Mouse (Mus musculus): ENCODE data around the gene Spryd7. TPM values are rescaled to one million over a fixed set of nuclear protein-coding genes. Genes with fewer than 3 reads are reported as not detected.

Spryd7 gene
- total RNA-seq, 2 experiments from 2014 or later = 11.9 to 12.0 TPM

DNA sequence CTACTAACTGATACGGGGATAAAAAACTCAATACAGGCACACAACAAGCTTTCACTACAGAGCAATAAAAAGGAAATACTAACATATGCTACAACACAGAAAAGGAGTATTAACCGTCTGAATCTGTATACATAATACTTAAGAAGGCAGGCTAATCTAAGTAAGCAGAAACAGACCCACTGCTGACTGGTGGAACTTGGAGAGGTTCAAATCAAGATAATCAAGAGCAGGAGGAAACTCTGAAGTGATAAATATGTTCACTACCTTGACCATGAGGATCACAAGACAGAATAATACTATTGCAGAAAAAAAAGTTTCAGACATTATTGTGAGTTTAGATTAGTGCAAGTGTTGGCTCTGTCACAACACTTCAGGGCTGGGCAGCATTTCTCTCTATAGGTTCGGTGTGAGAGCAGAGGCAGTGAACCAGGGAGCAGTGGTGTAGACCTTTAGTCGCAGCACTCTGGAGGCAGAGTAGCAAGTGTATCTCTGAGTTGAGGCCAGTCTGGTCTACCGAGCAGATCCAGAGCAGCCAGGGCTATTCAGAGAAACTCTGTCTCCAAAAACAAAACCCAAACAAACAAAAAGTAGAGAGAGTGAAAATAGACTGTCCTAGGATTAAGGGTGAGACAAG lies 19.9 kb downstream of the Spryd7 start:
- peak; percentile 29; the same call in 1 of the 2 replicates for ATAC-seq (replicated peaks; ENCODE audit: poor library complexity)

DNA sequence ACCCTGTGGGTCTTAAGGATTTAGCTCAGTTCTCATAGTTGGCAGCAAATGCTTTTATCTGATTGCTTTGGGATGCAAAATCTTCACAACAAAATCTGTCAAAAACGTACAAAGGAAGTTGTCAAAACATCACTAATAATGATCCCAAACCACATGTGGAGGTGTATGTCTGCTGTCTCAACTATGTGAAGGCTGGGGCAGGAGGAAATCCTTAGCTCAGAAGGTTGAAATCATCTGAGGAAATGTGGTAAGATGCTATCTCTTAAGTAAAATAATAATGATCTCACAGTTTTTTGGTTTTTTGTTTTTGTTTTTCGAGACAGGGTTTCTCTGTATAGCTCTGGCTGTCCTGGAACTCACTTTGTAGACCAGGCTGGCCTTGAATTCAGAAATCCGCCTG lies 20.9 kb downstream of the Spryd7 start:
- no peak for ATAC-seq (replicated peaks; ENCODE audit: poor library complexity)

DNA sequence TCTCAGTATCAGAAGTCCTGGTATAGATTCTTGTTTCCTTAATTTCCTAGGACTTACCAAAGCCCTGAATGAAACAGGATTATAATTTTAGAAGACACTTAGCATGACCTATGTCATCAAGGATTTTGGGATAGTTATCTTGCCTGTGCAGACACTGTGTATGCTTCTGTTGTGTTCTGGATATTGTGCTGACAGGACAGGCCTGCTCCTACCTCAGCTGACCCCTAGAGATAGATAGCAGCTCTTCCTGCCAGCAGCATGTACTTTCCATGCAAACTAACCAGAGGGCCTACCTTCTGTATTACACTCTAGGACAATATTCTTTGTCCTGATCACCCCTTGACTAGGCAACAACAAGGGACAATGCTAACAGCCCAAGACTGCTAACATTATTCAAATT lies 25.7 kb downstream of the Spryd7 start:
- peak; percentile 47; the same call in 1 of the 2 replicates for ATAC-seq (replicated peaks; ENCODE audit: poor library complexity)

DNA sequence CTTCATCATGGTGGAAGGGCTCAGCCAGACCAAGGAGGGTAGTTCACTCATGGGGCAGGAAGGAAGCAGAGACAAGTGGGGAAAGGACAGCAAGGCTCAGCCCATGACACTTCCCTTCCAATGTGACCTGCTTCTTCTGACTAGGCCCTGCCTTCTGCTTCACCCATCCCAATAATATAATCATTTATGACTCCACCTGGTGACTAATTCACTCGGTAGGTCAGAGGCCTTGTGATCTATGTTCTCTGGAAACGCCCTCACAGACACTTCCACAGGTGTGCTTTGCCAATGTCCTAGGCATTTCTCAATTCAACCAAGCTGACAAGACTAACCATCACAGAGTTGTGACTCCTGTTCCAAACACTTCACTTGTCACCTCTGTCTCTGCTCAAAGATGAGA lies 26.3 kb downstream of the Spryd7 start:
- ATAC-seq (replicated peaks; ENCODE audit: poor library complexity) = no peak

DNA sequence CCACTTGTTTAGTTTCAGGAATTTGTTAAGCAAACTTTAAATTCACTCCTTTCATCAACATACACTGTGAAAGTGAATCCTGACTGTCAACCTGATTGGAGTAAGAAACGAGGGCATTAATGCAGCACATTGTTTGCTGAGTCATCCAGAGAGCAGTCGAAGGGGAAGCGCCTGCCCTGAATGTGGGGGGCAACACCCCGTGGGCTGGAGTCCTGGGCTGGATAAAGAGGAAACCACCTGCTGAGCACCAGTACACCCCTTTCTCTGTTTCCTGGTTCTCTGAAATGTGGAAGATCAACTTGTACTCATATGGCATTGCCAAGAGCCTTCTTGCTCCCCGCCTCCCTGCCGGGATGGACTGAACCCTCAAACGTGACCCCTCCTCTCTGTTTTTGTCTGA lies 27.2 kb downstream of the Spryd7 start:
- ATAC-seq (replicated peaks; ENCODE audit: poor library complexity) = peak; percentile 99

DNA sequence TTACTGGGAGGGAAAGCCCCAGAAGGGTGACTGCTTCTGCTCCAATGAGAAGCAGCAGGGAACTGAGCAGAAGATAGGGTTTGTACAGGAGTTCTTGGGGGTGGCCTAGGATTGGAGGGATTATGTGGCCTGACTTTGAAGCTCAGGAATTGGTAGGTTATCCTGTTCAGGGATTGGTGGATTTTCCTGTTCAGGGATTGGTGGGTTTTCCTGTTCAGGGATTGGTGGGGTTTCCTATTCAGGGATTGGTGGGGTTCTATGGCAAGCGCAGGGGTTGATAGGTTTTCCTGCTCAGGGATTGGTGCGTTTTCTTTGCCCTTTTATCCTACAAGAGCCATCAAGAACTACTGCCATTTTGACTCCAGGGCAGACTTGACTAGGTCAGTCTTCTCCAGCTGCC lies 30.7 kb downstream of the Spryd7 start:
- ATAC-seq (replicated peaks; ENCODE audit: poor library complexity) = no peak

DNA sequence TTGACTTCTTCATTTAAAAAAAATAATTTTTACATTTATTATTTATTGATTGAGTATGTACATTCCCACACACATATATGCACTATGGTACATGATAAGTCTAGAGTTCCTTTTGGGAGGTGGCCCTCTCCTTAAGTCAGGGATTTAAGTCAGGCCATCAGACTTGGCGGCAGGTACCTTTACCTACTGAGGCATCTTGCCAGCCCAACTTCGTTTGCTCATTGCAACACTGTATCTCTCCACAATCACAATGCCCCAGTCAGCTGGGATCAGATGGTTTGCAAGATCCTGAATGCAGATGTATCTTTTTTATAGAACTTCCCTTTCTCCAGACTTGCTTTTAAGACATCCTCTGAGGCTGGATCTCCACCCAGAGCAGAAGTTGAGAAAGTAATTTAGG lies 32.9 kb downstream of the Spryd7 start:
- ATAC-seq (replicated peaks; ENCODE audit: poor library complexity) = no peak

DNA sequence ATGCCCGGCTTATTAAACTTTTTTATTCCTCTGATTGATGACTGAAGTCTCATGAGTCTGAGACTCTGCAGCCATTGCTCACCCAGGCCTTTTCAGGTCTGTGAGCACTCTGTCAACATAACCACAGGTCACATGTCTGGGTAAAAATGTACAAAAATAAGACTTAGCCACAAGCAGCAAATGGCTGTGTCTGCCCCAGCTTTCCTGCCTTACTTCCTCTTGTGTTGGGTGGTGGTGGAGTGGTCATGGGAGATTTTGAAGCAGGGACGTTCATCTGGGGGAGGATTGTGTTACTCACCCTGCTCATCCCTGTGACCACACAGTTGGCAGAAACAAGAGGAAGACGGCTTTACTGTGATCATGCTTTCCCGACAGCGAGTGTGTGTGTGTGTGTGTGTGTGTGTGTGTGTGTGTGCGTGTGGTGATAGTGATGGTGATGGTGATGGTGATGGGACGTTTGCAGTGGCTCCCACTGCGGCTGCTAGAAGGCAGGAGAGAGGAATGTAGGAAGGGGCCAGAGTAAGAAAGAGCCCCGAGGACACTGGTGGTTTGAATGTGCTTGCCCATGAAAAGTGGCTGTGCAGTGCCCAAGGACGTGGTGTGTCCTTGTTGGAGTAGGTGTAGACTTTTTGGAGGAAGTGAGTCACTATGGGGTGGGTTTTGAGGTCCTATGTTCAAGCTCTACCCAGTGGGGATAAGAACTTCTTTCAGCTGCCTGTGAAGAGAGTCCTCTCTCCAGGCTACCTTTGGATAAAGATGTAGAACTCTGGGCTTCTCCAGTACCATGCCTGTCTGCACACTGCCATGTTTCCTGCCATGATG lies 37.8 kb downstream of the Spryd7 start:
- peak; percentile 95 for ATAC-seq (replicated peaks; ENCODE audit: poor library complexity)

DNA sequence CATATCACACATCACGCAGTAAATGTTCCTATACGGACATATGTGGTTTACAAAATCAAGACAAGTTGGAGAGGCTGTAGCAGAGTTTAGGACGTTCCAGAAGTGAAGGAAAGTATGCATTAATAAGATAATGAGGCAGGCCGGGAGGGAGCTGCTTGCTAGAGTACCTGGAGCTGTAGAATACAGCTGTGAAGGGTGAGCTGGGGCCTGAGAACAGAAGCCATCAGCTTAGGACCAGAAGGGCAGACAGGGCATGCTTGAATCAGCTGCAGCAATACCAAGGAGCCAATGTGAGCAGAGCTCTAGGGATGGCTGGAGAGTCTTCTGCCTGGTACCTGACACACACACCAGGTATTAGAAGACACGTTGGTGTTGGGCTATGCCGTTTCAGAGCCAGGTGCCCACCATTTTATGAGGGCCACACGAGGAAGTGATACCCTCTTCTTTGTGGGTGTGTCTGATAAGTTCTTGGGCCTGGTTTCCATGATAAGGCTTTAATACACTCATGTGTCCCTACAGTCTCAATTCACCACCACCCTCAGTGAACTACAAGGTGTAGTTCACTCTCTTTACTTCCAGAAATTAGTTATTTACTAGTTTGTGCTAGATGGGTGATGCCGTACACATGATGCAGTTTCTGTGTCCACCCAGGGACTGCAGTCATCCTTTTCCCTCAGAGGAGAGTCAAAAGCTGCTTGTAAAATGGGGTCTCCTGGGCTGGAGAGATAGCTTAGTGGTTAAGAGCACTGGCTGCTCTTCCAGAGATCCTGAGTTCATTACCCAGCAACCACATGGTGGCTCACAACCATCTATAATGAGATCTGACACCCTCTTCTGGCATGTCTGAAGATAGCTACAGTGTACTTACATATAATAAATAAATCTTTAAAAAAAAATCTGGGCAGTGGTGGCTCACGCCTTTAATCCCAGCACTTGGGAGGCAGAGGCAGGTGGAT lies 39.9 kb downstream of the Spryd7 start:
- ATAC-seq (replicated peaks; ENCODE audit: poor library complexity) = peak; percentile 63

DNA sequence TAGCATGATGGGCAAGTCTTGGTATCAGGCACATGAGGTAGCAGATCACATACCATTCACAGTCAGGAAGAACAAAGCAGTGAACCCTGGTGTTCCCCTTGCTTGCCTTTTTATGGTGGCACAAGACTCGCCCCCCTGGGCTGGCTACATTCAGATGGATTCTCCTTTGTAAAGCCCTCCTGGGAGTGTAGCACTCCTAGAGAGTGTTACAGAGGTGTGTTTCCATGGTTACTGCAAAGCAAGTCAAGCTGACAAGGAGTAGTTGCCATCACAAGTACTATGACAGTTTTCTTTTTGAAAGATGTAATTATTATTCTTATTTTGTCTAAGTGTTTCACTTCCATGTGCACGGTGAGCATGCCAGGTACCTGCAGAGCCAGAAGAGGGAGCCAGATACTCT lies 45.2 kb downstream of the Spryd7 start:
- no peak for ATAC-seq (replicated peaks; ENCODE audit: poor library complexity)

DNA sequence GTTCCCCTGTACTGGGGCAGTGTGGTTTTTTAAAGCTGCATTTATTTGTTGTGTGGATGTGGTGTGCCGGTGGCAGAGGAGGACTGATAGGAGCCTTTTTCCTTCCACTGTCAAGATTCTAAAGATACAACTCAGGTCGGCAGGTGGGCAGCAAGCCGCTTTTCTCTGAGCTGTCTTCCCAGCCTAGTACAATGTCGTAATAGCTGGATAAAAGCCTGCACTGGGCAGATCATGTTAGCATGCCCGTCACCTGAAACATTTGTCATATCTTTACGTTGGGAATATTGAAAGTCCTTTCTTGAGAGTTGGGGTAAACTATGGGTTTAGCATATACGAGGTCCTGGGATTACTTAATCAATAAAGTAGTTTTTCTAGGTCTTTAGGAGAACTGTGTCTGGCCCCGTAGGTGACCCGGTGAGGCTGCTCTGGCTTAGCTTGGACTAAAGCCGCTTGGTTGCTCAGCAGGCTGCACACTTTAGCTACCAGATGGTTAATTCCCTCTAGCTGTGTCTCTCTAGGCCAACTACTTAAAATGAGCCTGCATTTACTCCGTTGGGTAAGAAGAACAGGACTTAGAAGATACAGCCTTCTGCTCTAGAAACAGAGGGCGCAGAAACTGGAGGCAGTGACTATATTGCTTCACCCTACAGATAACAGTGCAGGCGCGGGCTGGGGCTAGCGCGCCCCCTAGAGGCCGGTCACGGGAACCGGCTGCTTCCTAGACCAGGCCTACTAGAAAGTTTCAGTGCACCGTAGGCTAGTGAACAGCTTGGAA lies 58.8 kb downstream of the Spryd7 start:
- peak; percentile 92 for ATAC-seq (replicated peaks; ENCODE audit: poor library complexity)

DNA sequence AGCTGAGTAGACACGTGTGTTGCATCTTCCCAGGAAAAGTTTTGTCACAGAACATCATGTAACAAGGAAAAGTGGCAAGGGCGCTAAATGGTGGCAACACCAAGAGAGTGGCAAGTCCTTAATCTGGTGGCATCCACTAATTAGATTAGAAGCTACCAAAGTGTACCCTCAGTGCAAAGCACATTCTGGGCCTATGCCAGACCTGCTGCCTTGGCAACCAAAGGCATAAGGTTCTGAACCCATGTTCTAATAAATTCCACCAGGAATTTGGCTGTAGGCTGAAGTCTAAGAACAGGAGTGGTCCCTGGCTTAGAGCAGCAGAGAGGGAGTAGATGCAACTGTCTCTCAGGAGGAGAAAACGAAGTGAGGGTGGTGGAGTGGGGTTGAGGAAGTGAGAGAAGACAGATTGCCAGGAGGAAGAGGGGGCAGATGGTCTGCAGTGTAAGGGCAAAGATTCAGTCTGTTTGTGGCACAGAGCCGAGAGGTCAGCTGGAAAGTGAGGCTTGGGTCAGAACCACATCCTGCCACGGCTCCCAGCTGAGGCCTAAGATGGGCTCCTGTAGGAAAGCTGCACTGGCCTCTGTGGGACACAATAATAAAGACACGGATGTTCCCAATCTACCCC lies 63.1 kb downstream of the Spryd7 start:
- peak; percentile 58 for ATAC-seq (replicated peaks; ENCODE audit: poor library complexity)

Other genes starting within 250 kb of the Spryd7 start
- 27.5 and 28.0 TPM in 2 replicates for gene Arl11, start 247.1 kb downstream of the Spryd7 start, total RNA-seq (2015)
- gene Arl11, start 247.1 kb downstream of the Spryd7 start, total RNA-seq (2017) = 15.5 and 21.1 TPM in 2 replicates
- gene Ebpl, start 196.4 kb downstream of the Spryd7 start, total RNA-seq (2015) = 3.7 and 4.3 TPM in 2 replicates
- gene Ebpl, start 196.4 kb downstream of the Spryd7 start, total RNA-seq (2017) = 1.6 and 2.7 TPM in 2 replicates
- gene Kpna3, start 117.0 kb downstream of the Spryd7 start, total RNA-seq (2015) = 81.6 and 82.6 TPM in 2 replicates
- 31.4 and 45.3 TPM in 2 replicates for gene Kpna3, start 117.0 kb downstream of the Spryd7 start, total RNA-seq (2017)
- gene Trim13, start 41.4 kb upstream of the Spryd7 start, total RNA-seq (2015) = 12.7 and 14.0 TPM in 2 replicates
- 13.0 and 14.2 TPM in 2 replicates for gene Trim13, start 41.4 kb upstream of the Spryd7 start, total RNA-seq (2017)
- 0.39 and 2.0 TPM in 2 replicates for gene Kcnrg, start 50.6 kb upstream of the Spryd7 start, total RNA-seq (2015)
- gene Kcnrg, start 50.6 kb upstream of the Spryd7 start, total RNA-seq (2017) = 0.04 and 0.68 TPM in 2 replicates